Mouse (Mus musculus) midbrain, embryonic 14.5 days (tissue): ENCODE measurements around the gene Slain1. TPM values are rescaled to one million over a fixed set of nuclear protein-coding genes. Genes with fewer than 3 reads are reported as not detected.

Source experiments
- ATAC-seq: fragments of 200-750 bp; cut with Nextera tagmentation; 2 replicates; pipeline ENCODE4 v1.8.0; 2017; ENCODE audit warnings: moderate number of reproducible peaks, moderate library complexity; ENCODE audit not compliant: low FRiP score, low TSS enrichment
- DNase-seq: peaks from one replicate; pipeline ENCODE4 v3.0.0-alpha.2; 2015
- H3K27ac ChIP-seq: fragments of 300-500 bp; sonication (generic); replicated peaks from 2 replicates; pipeline ENCODE4 v1.5.1; 2014; ENCODE audit warnings: mild to moderate bottlenecking, low read depth, low read length, moderate library complexity
- H3K27me3 ChIP-seq: fragments of 300-500 bp; sonication (generic); 2 replicates; pipeline ENCODE4 v1.6.1; 2014; ENCODE audit warnings: low read length, control low read depth, mixed read lengths; ENCODE audit not compliant: control insufficient read depth, insufficient read depth
- H3K36me3 ChIP-seq: fragments of 300-500 bp; sonication (generic); 2 replicates; pipeline ENCODE4 v1.6.1; 2014; ENCODE audit warnings: low read length, control low read depth; ENCODE audit not compliant: control insufficient read depth, insufficient read depth
- H3K4me1 ChIP-seq: fragments of 300-500 bp; sonication (generic); 2 replicates; pipeline ENCODE4 v1.6.1; 2014; ENCODE audit warnings: mild to moderate bottlenecking, antibody characterized with exemption, low read length, control low read depth; ENCODE audit not compliant: control insufficient read depth, insufficient read depth
- H3K4me2 ChIP-seq: fragments of 300-500 bp; sonication (generic); 2 replicates; pipeline ENCODE4 v1.6.1; 2014; ENCODE audit warnings: mild to moderate bottlenecking, low read length, moderate library complexity
- H3K4me3 ChIP-seq: fragments of 300-500 bp; sonication (generic); replicated peaks from 2 replicates; pipeline ENCODE4 v1.5.1; 2014; ENCODE audit warnings: low read depth, low read length
- H3K9ac ChIP-seq: fragments of 300-500 bp; sonication (generic); replicated peaks from 2 replicates; pipeline ENCODE4 v1.6.1; 2014; ENCODE audit warnings: mild to moderate bottlenecking, low read length, moderate library complexity
- H3K9me3 ChIP-seq: fragments of 300-500 bp; sonication (generic); 2 replicates; pipeline ENCODE4 v1.6.1; 2016; ENCODE audit warnings: low read length, control low read depth, mixed read lengths; ENCODE audit not compliant: control insufficient read depth
- WGBS: fragments of 180-500 bp; shearing (Covaris S2); extraction: QIAGEN DNeasy Blood & Tissue Kit; methylation state at CpG from one replicate; pipeline ENCODE4 v1.1.7; 2014; 5-methylcytosine and 5-hydroxymethylcytosine counted together
- polyA plus RNA-seq: library from polyadenylated mRNA; unstranded; fragments of >200 nt; fragmentation: Nextera tagmentation; extraction: Ambion mirVana; gene quantifications from 2 replicates; pipeline ENCODE4 v1.2.1, GENCODE M21; 2014

Slain1 gene
- polyA plus RNA-seq, 1 experiment from 2014 or later: 30.8 TPM

DNA sequence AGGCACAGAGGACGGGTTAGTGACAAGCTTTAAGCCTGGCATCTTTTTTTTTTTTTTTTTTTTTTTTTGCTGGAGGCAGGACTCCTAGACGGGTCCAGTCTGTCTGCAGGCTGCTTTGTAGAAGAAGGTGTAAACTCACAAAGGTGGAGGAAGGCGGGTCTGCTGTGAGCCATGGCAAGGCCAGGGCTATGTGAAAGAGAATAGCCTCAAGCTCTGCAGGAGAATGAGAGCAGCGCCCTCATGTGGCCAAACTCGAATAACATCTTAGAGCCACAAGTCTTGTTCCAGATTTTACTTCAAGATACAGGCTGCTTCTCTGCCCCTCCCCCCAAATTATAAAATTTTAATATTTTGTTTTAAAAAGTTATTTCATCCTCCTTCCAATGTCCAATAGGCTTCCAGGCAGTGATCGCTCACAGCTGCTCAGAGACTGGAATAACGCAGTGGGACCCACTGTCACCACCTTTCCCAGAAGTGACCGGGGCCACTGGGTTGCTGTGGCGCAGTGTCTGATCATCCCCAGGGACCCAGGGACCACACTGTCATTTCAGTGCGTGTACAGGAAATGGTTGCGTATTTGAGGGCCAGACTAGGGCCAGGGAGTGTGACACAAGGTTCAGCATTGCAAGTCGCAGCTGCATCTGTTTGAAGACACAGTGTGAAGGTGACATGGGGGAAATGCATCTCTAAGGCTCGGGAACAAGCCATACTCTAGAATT, 70.8 kb downstream of the Slain1 start:
- H3K9ac ChIP-seq: no peak overlapping the region
- H3K4me1 ChIP-seq: peaks cover 13% of the 10 kb centered on the region; the same call in 1 of the 2 replicates
- H3K27me3 ChIP-seq: no peaks in the 10 kb centered on the region
- WGBS: 53% methylated on average over 13 of the region's 13 CpGs
- no peak overlapping the region for H3K4me3 ChIP-seq
- H3K36me3 ChIP-seq: no peaks in the 10 kb centered on the region
- H3K27ac ChIP-seq: 0 out of 2 replicates have a peak overlapping the region, but pooled peaks have one; percentile 49
- no peaks in the 10 kb centered on the region for H3K9me3 ChIP-seq
- ATAC-seq: no peak
- DNase-seq: peak; percentile 86
- H3K4me2 ChIP-seq: no peak overlapping the region

DNA sequence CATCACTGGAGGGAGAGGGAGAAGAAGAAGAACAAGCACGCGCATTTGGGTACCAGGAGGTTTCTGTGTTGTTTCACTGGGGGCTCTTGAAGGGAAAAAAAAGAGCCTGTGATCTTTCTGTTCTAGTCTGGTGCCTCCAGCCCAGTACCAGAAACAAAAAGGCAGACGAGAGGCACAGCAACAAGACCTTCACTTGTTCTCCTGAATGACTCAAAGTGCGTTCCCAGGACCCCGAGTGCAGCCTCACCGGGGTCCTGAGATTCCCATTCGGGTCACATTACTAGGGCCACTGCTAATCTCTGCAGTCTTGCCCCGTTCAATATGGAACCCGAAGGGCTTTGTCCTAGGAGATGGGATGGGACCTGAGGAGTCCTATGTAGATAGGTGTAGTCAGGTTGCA, 73.3 kb downstream of the Slain1 start:
- Histone ChIP-seq H3K27ac (no peak overlapping the region), H3K27me3 (no peaks in the 10 kb centered on the region), H3K9me3 (no peaks in the 10 kb centered on the region), H3K36me3 (no peaks in the 10 kb centered on the region), H3K4me1 (peaks cover 13% of the 10 kb centered on the region; the same call in 1 of the 2 replicates), H3K4me2 (no peak overlapping the region), H3K4me3 (no peak overlapping the region), H3K9ac (no peak overlapping the region)
- ATAC-seq: no peak
- DNase-seq: no peak
- WGBS: 61% methylated on average over 9 of the region's 9 CpGs

DNA sequence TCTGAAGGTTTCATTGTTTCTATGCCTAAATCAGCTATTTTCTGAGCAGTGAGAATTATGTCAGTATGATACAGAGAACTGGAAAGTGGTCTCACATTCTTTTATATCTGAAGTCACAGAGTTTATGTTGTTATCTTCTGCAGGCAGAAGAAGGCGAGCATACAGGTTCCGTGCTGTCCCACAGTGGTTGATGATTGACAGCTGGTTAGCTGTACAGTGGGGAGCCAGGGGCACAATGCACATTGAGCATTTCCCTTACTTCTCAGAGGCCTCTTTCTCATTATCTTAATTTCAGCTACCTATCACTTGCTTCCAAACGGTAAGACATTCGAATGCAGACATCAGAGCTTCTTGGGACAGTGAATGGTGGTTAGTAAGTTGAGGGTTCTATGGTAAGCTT, 73.8 kb downstream of the Slain1 start:
- H3K9me3 ChIP-seq: no peaks in the 10 kb centered on the region
- H3K27me3 ChIP-seq: no peaks in the 10 kb centered on the region
- DNase-seq: no peak
- H3K36me3 ChIP-seq: no peaks in the 10 kb centered on the region
- no peak overlapping the region for H3K4me2 ChIP-seq
- WGBS: 78% methylated on average over 4 of the region's 4 CpGs
- no peak overlapping the region for H3K9ac ChIP-seq
- H3K4me1 ChIP-seq: peaks cover 13% of the 10 kb centered on the region; the same call in 1 of the 2 replicates
- ATAC-seq: no peak
- no peak overlapping the region for H3K27ac ChIP-seq
- no peak overlapping the region for H3K4me3 ChIP-seq

DNA sequence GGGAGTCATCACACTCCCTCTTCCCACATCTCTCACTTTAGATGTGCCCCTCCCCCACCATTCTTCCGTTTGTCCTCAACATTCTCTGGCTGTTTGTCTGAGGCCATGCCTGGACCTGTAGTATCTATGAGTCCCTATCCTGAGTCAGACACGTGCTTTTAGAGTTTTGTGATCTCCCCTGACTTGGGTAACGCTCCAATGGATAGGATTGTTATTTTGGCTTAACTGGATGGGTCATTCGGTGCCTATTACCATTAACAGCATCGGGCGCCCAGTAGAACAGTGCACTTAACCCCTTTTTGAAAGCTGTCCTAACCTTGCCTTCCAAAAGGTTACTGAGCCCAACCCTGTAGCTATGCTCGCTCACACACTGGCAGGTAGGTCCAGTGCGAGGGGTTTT, 78.5 kb downstream of the Slain1 start:
- DNase-seq (no peak), ATAC-seq (no peak)
- Histone ChIP-seq H3K27me3 (no peaks in the 10 kb centered on the region), H3K9ac (no peak overlapping the region), H3K36me3 (no peaks in the 10 kb centered on the region), H3K4me1 (no peaks in the 10 kb centered on the region), H3K4me2 (no peak overlapping the region), H3K9me3 (no peaks in the 10 kb centered on the region), H3K4me3 (no peak overlapping the region), H3K27ac (no peak overlapping the region)
- WGBS: 91% methylated on average over 8 of the region's 8 CpGs

DNA sequence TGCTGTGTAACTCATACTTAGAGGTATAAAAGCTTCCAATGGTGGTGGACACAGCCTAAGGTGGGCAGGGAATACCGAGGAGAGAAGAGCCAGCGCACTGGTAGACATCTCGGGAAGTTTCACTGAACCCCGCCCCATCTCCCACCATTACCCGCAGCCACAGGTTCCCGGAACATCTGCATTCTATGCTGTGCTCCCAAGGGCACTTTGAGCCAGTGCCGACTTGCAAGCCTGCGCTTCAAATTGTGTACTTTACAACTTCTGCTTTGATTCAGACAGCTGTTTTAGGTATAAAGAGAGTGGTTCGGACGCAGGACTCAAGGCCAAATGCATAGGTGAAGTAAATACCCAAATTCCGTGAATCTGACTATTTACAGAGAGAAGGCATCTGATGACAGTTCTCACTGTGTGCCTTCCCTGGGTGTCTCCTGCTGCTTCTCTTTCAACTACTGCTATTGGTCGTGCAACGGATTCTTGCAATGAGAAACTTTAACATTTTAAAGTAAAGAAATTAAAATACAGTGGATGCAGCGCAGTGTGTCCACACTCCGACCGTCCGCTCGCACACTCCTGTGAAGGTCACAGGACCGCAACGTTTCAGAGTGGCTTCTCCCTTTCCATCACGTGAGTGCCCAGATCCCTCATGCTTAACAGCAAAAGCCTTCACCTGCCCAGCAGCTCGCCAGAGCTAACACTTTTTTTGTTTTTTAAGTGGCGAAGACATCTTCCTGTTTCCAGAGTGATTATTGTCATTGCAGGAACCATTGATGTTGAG, 79.1 kb downstream of the Slain1 start:
- Histone ChIP-seq H3K36me3 (no peaks in the 10 kb centered on the region), H3K9ac (no peak overlapping the region), H3K4me1 (no peaks in the 10 kb centered on the region), H3K27me3 (no peaks in the 10 kb centered on the region), H3K9me3 (no peaks in the 10 kb centered on the region), H3K4me3 (no peak overlapping the region), H3K27ac (no peak overlapping the region), H3K4me2 (no peak overlapping the region)
- WGBS: 89% methylated on average over 23 of the region's 23 CpGs
- ATAC-seq: no peak
- DNase-seq: no peak

DNA sequence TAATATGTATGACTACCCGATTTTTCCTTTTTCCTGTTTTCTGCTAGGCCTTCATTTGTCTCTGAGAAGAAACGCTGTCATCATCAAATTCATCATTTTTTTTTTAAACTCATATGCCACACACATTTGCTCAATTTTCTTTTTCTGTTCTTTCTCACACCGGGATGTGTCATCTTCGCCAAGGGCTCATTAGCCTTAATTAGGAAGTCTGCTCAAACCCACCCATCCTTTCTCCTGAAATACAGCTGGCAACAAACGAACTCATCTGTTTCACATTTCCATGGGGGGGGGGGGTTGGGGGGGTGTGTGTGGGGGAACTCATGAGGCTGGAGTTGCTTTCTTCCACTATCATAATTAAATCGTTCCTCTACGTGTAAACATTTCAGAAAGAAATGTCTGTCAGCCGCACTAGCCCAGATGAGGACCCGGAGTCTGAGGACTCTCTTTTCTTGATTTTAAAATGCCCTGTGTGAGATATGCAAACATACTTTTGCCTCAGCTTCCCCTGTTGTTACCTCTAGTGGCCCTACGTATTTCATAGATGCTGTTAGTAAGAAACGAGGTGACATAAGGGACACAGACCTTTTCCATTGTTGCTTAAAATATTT, 79.8 kb downstream of the Slain1 start:
- WGBS: 81% methylated on average over 11 of the region's 11 CpGs

DNA sequence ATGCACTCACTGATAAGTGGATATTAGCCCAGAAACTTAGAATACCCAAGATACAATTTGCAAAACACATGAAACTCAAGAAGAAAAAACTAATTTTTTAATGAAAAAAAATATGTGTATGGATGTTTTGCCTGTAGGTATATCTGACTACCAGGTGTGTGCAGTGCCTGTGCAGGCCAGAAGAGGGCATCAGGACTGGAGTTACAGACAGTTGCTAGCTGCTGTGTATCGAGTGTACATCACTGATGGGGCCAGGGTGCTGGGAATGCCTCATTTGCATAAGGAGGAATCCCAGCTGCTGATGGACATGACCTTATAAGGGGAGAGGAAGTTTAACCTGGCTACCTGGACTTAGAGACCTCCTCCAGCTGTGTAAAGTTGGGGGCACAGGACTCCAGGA, 82.6 kb downstream of the Slain1 start:
- no peak for ATAC-seq
- H3K36me3 ChIP-seq: no peaks in the 10 kb centered on the region
- H3K4me3 ChIP-seq: no peak overlapping the region
- H3K27ac ChIP-seq: no peak overlapping the region
- no peaks in the 10 kb centered on the region for H3K9me3 ChIP-seq
- no peak for DNase-seq
- H3K9ac ChIP-seq: no peak overlapping the region
- H3K4me2 ChIP-seq: no peak overlapping the region
- no peaks in the 10 kb centered on the region for H3K27me3 ChIP-seq
- WGBS: 71% methylated on average over 1 of the region's 1 CpGs
- H3K4me1 ChIP-seq: no peaks in the 10 kb centered on the region

More for the DNA sequence above, 79.8 kb downstream of the Slain1 start:
- DNase-seq (no peak), ATAC-seq (no peak)
- Histone ChIP-seq H3K9me3 (no peaks in the 10 kb centered on the region), H3K4me3 (no peak overlapping the region), H3K36me3 (no peaks in the 10 kb centered on the region), H3K9ac (no peak overlapping the region), H3K27me3 (no peaks in the 10 kb centered on the region), H3K4me1 (no peaks in the 10 kb centered on the region), H3K4me2 (no peak overlapping the region), H3K27ac (no peak overlapping the region)

DNA sequence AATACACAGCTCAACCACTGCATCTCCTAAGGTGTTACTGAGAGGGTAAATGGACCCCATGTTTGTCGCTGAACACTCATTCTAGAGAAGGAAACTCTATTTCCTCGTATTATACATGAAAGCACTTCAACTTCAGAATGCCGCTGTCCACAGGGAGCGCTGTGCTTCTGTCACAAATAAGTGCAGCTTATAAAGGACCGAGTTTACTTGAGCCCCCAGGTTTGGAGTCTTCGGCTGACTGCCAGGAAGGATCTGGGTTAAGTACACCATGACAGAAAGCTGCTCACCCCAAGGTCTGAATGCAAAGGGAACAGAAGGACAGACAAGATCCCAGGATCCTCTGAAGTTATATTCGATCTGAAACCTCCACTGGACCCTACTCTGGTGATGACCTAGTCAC, 91.2 kb downstream of the Slain1 start:
- ATAC-seq: no peak
- Histone ChIP-seq H3K9ac (no peak overlapping the region), H3K27ac (no peak overlapping the region), H3K9me3 (no peaks in the 10 kb centered on the region), H3K4me3 (no peak overlapping the region), H3K27me3 (no peaks in the 10 kb centered on the region), H3K4me1 (no peaks in the 10 kb centered on the region), H3K4me2 (no peak overlapping the region), H3K36me3 (no peaks in the 10 kb centered on the region)
- 88% methylated on average over 7 of the region's 7 CpGs for WGBS
- no peak for DNase-seq
